ENCODE assay signal across 22 mouse cellular contexts in genomic region chr9:83258476-83258875, GRCm38 (mm10).
DNase-seq lines count a peak whose midpoint lies in the region; ATAC-seq and TF ChIP-seq lines count a peak whose summit lies in the region.
"Had no signal": no experiment of that assay in that cellular context is flagged by ENCODE, and none has a peak within 500 bp of the region (broad histone marks: within the 10 kb centered on the region; RNA-seq: fewer than 3 reads in every experiment).

No protein-coding gene starts in this region.

- intact Hi-C loops in heart, postnatal 10 days (cut with DNase I): no loop called here

- H3K36me3 ChIP-seq in embryonic facial prominence, embryonic 14.5 days (ENCODE audit: control insufficient read depth, insufficient read depth, low read length): no peaks in the 10 kb centered on the region
- no peaks in the 10 kb centered on the region for H3K36me3 ChIP-seq in embryonic facial prominence, embryonic 10.5 days (replicated peaks)
- no peaks in the 10 kb centered on the region for H3K36me3 ChIP-seq in heart, postnatal 0 days (replicated peaks; ENCODE audit: control insufficient read depth, insufficient read depth, low read length)
- H3K36me3 ChIP-seq in midbrain, embryonic 11.5 days (ENCODE audit: control insufficient read depth, insufficient read depth, low read length): no peaks in the 10 kb centered on the region
- no peaks in the 10 kb centered on the region for H3K36me3 ChIP-seq in midbrain, embryonic 14.5 days (ENCODE audit: control insufficient read depth, insufficient read depth, low read length)
- H3K36me3 ChIP-seq: embryonic facial prominence, embryonic 13.5 days; forebrain, embryonic 15.5 days; G1E had no signal

- DNase-seq in embryonic facial prominence, embryonic 14.5 days (ENCODE audit: low spot score): peak; percentile 44
- DNase-seq in embryonic facial prominence, embryonic 10.5 days (ENCODE audit: low spot score): no peak
- DNase-seq in heart, postnatal 0 days (ENCODE audit: low spot score): no peak
- no peak for DNase-seq in heart, postnatal 10 days
- peak; percentile 51 for DNase-seq in midbrain, embryonic 11.5 days (ENCODE audit: low spot score, missing footprints)
- no peak for DNase-seq in midbrain, embryonic 14.5 days
- DNase-seq: adrenal gland, adult 2 months; adrenal gland, postnatal 10 days; adrenal gland, postnatal 25 days; B cell, adult 2 months; cerebellum, adult 11 months; cerebellum, adult 18-20 months; cerebellum, adult 8-10 months; cerebellum, adult 9-11 months; embryo, embryonic 11 days had no signal

- H3K4me3 ChIP-seq in embryonic facial prominence, embryonic 14.5 days (ENCODE audit: low read depth, low read length): no peak overlapping the region
- no peak overlapping the region for H3K4me3 ChIP-seq in embryonic facial prominence, embryonic 10.5 days
- no peak overlapping the region for H3K4me3 ChIP-seq in heart, postnatal 0 days (ENCODE audit: low read depth, low read length)
- H3K4me3 ChIP-seq in midbrain, embryonic 11.5 days (ENCODE audit: low read depth, low read length): no peak overlapping the region
- H3K4me3 ChIP-seq in midbrain, embryonic 14.5 days (replicated peaks; ENCODE audit: low read depth, low read length): no peak overlapping the region
- H3K4me3 ChIP-seq: embryonic facial prominence, embryonic 13.5 days; forebrain, embryonic 13.5 days; forebrain, embryonic 15.5 days had no signal

- H3K4me1 ChIP-seq in embryonic facial prominence, embryonic 14.5 days (ENCODE audit: control insufficient read depth, insufficient read depth, low read length): peaks cover 10% of the 10 kb centered on the region; the same call in 1 of the 2 replicates
- peaks cover 4% of the 10 kb centered on the region; the same call in 1 of the 2 replicates for H3K4me1 ChIP-seq in embryonic facial prominence, embryonic 10.5 days
- peaks cover 16% of the 10 kb centered on the region for H3K4me1 ChIP-seq in heart, postnatal 0 days (ENCODE audit: control insufficient read depth, insufficient read depth)
- H3K4me1 ChIP-seq in midbrain, embryonic 11.5 days (ENCODE audit: control insufficient read depth, insufficient read depth, low read length): no peaks in the 10 kb centered on the region
- H3K4me1 ChIP-seq in midbrain, embryonic 14.5 days (ENCODE audit: control insufficient read depth, insufficient read depth, low read length): no peaks in the 10 kb centered on the region
- H3K4me1 ChIP-seq: forebrain, embryonic 13.5 days had no signal

- no peaks in the 10 kb centered on the region for H3K27me3 ChIP-seq in embryonic facial prominence, embryonic 14.5 days (replicated peaks; ENCODE audit: control insufficient read depth, insufficient read depth, low read length)
- no peaks in the 10 kb centered on the region for H3K27me3 ChIP-seq in embryonic facial prominence, embryonic 10.5 days (replicated peaks; ENCODE audit: low read depth, poor library complexity, severe bottlenecking)
- H3K27me3 ChIP-seq in heart, postnatal 0 days (ENCODE audit: control insufficient read depth, insufficient read depth, low read length): no peaks in the 10 kb centered on the region
- H3K27me3 ChIP-seq in midbrain, embryonic 11.5 days (ENCODE audit: control insufficient read depth, insufficient read depth, low read length): no peaks in the 10 kb centered on the region
- no peaks in the 10 kb centered on the region for H3K27me3 ChIP-seq in midbrain, embryonic 14.5 days (ENCODE audit: control insufficient read depth, insufficient read depth, low read length)
- H3K27me3 ChIP-seq: CH12.LX; embryonic facial prominence, embryonic 13.5 days; forebrain, embryonic 13.5 days; forebrain, embryonic 15.5 days had no signal

- no peaks in the 10 kb centered on the region for H3K9me3 ChIP-seq in embryonic facial prominence, embryonic 14.5 days (ENCODE audit: control insufficient read depth, low read length)
- H3K9me3 ChIP-seq in embryonic facial prominence, embryonic 10.5 days: no peaks in the 10 kb centered on the region
- H3K9me3 ChIP-seq in heart, postnatal 0 days (replicated peaks; ENCODE audit: control insufficient read depth, low read length): no peaks in the 10 kb centered on the region
- H3K9me3 ChIP-seq in midbrain, embryonic 11.5 days (ENCODE audit: control insufficient read depth, low read length): no peaks in the 10 kb centered on the region
- H3K9me3 ChIP-seq in midbrain, embryonic 14.5 days (ENCODE audit: control insufficient read depth, low read length): no peaks in the 10 kb centered on the region
- H3K9me3 ChIP-seq: embryonic facial prominence, embryonic 13.5 days; forebrain, embryonic 13.5 days; forebrain, embryonic 15.5 days; G1E had no signal

- TF ChIP-seq EP300 in heart, postnatal 0 days (IDR thresholded peaks at IDR 0.05; ENCODE audit: low read depth): no peak

- 72% methylated on average over 3 of the region's 3 CpGs for WGBS in embryonic facial prominence, embryonic 14.5 days
- 92% methylated on average over 3 of the region's 3 CpGs for WGBS in embryonic facial prominence, embryonic 10.5 days
- 79% methylated on average over 3 of the region's 3 CpGs for WGBS in heart, postnatal 0 days
- 81% methylated on average over 3 of the region's 3 CpGs for WGBS in midbrain, embryonic 11.5 days
- WGBS in midbrain, embryonic 14.5 days: 91% methylated on average over 3 of the region's 3 CpGs

- ATAC-seq in embryonic facial prominence, embryonic 14.5 days (ENCODE audit: low read depth): no peak
- ATAC-seq in heart, postnatal 0 days (ENCODE audit: insufficient read depth, low read depth): no peak
- ATAC-seq in midbrain, embryonic 11.5 days (ENCODE audit: low FRiP score): no peak
- no peak for ATAC-seq in midbrain, embryonic 14.5 days (ENCODE audit: low FRiP score, low TSS enrichment)
- ATAC-seq: CD4-positive, CD25-positive, alpha-beta regulatory T cell, adult 4 months; forebrain, embryonic 13.5 days; forebrain, embryonic 15.5 days; forebrain, postnatal 0 days had no signal

- H3K4me2 ChIP-seq in embryonic facial prominence, embryonic 14.5 days (ENCODE audit: low read depth, low read length): no peak overlapping the region
- no peak overlapping the region for H3K4me2 ChIP-seq in heart, postnatal 0 days (ENCODE audit: low read depth, low read length)
- no peak overlapping the region for H3K4me2 ChIP-seq in midbrain, embryonic 11.5 days
- no peak overlapping the region for H3K4me2 ChIP-seq in midbrain, embryonic 14.5 days (ENCODE audit: low read length)
- H3K4me2 ChIP-seq: embryonic facial prominence, embryonic 13.5 days; forebrain, embryonic 13.5 days; forebrain, embryonic 15.5 days had no signal

- H3K27ac ChIP-seq in embryonic facial prominence, embryonic 14.5 days (replicated peaks; ENCODE audit: low read depth, low read length): no peak overlapping the region
- no peak overlapping the region for H3K27ac ChIP-seq in embryonic facial prominence, embryonic 10.5 days (replicated peaks)
- 0 out of 2 replicates have a peak overlapping the region, but pooled peaks have one; percentile 15 for H3K27ac ChIP-seq in heart, postnatal 0 days (ENCODE audit: low read depth)
- H3K27ac ChIP-seq in midbrain, embryonic 11.5 days (ENCODE audit: low read depth, low read length): no peak overlapping the region
- no peak overlapping the region for H3K27ac ChIP-seq in midbrain, embryonic 14.5 days (replicated peaks; ENCODE audit: low read depth, low read length)
- H3K27ac ChIP-seq: embryonic facial prominence, embryonic 13.5 days; forebrain, embryonic 13.5 days; forebrain, embryonic 15.5 days had no signal

- no peak for TF ChIP-seq CTCF in heart, postnatal 0 days (IDR thresholded peaks at IDR 0.05; ENCODE audit: low read depth)

- H3K9ac ChIP-seq in embryonic facial prominence, embryonic 14.5 days (ENCODE audit: low read depth, low read length): no peak overlapping the region
- no peak overlapping the region for H3K9ac ChIP-seq in heart, postnatal 0 days (replicated peaks; ENCODE audit: low read depth, low read length)
- no peak overlapping the region for H3K9ac ChIP-seq in midbrain, embryonic 11.5 days (ENCODE audit: low read length)
- no peak overlapping the region for H3K9ac ChIP-seq in midbrain, embryonic 14.5 days (replicated peaks; ENCODE audit: low read length)
- H3K9ac ChIP-seq: embryonic facial prominence, embryonic 13.5 days; forebrain, embryonic 13.5 days; forebrain, embryonic 15.5 days; forebrain, postnatal 0 days had no signal

Comparison
In these comparisons a context has a peak if more than half of its experiments do, and no peak if none do; other contexts are left out.
1. DNase-seq: peak in embryonic facial prominence, embryonic 14.5 days (single experiment) and midbrain, embryonic 11.5 days (single experiment); none in embryonic facial prominence, embryonic 10.5 days (single experiment), heart, postnatal 0 days (single experiment), heart, postnatal 10 days (0 of 2) and midbrain, embryonic 14.5 days (single experiment).